ENCODE assay signal across 7 mouse cellular contexts in the genomic region with DNA sequence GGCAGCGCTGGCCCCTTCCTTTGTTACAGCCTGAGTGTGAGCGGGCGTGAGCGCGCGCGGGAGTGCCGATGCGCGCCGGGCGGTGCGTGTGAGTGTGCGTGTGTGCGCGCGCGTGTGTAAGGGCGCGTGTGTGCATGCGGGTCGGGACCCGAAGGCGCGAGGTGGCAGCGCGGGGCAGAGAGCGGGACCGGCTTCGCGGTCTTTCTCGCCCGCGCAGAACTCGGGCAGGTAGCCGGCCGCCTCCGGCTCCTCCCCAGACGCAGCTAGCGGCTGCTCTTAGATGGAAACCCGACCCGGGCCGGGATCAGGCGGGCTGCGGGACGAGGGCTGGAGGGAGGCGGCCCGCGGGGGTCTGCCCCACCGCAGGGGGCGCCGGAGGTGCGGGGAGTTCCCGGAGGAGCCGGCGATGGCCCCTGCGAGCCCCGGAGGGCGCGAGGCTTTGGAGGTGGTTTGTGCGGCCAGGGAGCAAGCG. TPM values are rescaled to one million over a fixed set of nuclear protein-coding genes. Genes with fewer than 3 reads are reported as not detected.
A peak's percentile ranks its signal among the peaks of the same experiment; 100 is the strongest.
DNase-seq lines count a peak whose midpoint lies in the region; ATAC-seq and TF ChIP-seq lines count a peak whose summit lies in the region.

No protein-coding gene starts in this region.

- peak overlapping the region; percentile 59 for H3K4me2 ChIP-seq in forebrain, embryonic 14.5 days (ENCODE audit: low read length)
- peak overlapping the region; percentile 60 for H3K4me2 ChIP-seq in liver, embryonic 14.5 days (ENCODE audit: low read depth)

- H3K27ac ChIP-seq in forebrain, embryonic 14.5 days (ENCODE audit: low read depth, low read length): peak overlapping the region; percentile 100
- no peak overlapping the region for H3K27ac ChIP-seq in liver, embryonic 14.5 days

- peaks cover 38% of the 10 kb centered on the region for H3K4me1 ChIP-seq in forebrain, embryonic 14.5 days (ENCODE audit: control insufficient read depth, insufficient read depth, low read length)
- H3K4me1 ChIP-seq in liver, embryonic 14.5 days (replicated peaks; ENCODE audit: control insufficient read depth in 2 of 2, insufficient read depth in 2 of 2, low read length in 1 of 2): no peaks in the 10 kb centered on the region

- no peak for TF ChIP-seq CTCF in liver, embryonic 14.5 days (IDR thresholded peaks at IDR 0.05; ENCODE audit: low read depth)

- DNase-seq in kidney, postnatal 10 days: peak; percentile 40
- DNase-seq in kidney, postnatal 14 days: no peak
- peak; percentile 52 for DNase-seq in embryo, embryonic 10 days (ENCODE audit: low spot score)
- peak; percentile 61 for DNase-seq in forebrain, embryonic 14.5 days (ENCODE audit: low spot score)
- no peak for DNase-seq in liver, embryonic 14.5 days (ENCODE audit: low read depth in 3 of 3, low spot score in 3 of 3)
- no peak for DNase-seq in layer of hippocampus, adult 8-10 months (ENCODE audit: low spot score in 2 of 2)
- no peak for DNase-seq in spleen, postnatal 36 days (ENCODE audit: low spot score in 2 of 2)

- H3K9ac ChIP-seq in forebrain, embryonic 14.5 days (ENCODE audit: low read length): peak overlapping the region; percentile 99
- H3K9ac ChIP-seq in liver, embryonic 14.5 days (replicated peaks): no peak overlapping the region

- no peaks in the 10 kb centered on the region for H3K9me3 ChIP-seq in forebrain, embryonic 14.5 days (replicated peaks; ENCODE audit: control insufficient read depth, low read length)
- H3K9me3 ChIP-seq in liver, embryonic 14.5 days (ENCODE audit: control insufficient read depth, low read length): no peaks in the 10 kb centered on the region

- under 1% methylated on average over 60 of the region's 62 CpGs for WGBS in forebrain, embryonic 14.5 days
- under 1% methylated on average over 55 of the region's 62 CpGs for WGBS in liver, embryonic 14.5 days (ENCODE audit: insufficient replicate concordance)

- ATAC-seq in forebrain, embryonic 14.5 days: peak; percentile 38
- no peak for ATAC-seq in liver, embryonic 14.5 days (ENCODE audit: insufficient read depth)

- peaks cover 4% of the 10 kb centered on the region; the same call in 1 of the 2 replicates for H3K36me3 ChIP-seq in forebrain, embryonic 14.5 days (ENCODE audit: control insufficient read depth, insufficient read depth, low read length)
- no peaks in the 10 kb centered on the region for H3K36me3 ChIP-seq in liver, embryonic 14.5 days (replicated peaks; ENCODE audit: control insufficient read depth, insufficient read depth, low read depth)

- peak overlapping the region; percentile 91 for H3K4me3 ChIP-seq in forebrain, embryonic 14.5 days (ENCODE audit: low read depth, low read length)
- H3K4me3 ChIP-seq in liver, embryonic 14.5 days (ENCODE audit: insufficient read depth in 1 of 2, low read depth in 2 of 2, low read length in 2 of 2): peak overlapping the region in 1 of 2 experiments; percentile 47; a peak in 2 of 4 replicates

- TF ChIP-seq EP300 in liver, embryonic 14.5 days (IDR thresholded peaks at IDR 0.05; ENCODE audit: low read depth): no peak

- no peaks in the 10 kb centered on the region for H3K27me3 ChIP-seq in forebrain, embryonic 14.5 days (replicated peaks; ENCODE audit: control insufficient read depth, insufficient read depth, low read length)
- H3K27me3 ChIP-seq in liver, embryonic 14.5 days (ENCODE audit: control insufficient read depth, insufficient read depth, low read length): peaks cover 57% of the 10 kb centered on the region

RNA-seq across cellular contexts. Expression of gene Lemd1, which starts 0.6 kb away (rescaled TPM):
- polyA plus RNA-seq in forebrain, embryonic 14.5 days (2014; fragmentation: Nextera tagmentation; extraction: Ambion mirVana): 15.5 and 18.7 TPM in 2 replicates
- not detected in 2 replicates for polyA plus RNA-seq in liver, embryonic 14.5 days (2012; rRNA removed)
- not detected in 2 replicates for polyA plus RNA-seq in liver, embryonic 14.5 days (2014; fragmentation: Nextera tagmentation; extraction: Ambion mirVana)
- 1 to 10 TPM in 2 of 4 experiments, under 1 TPM in 2; 0.30 to 1.3 (median 0.83) TPM for total RNA-seq in layer of hippocampus, adult 8-10 months (2022)

RNA-seq across cellular contexts. Expression of gene AC124108.1, which starts 0.6 kb away (rescaled TPM):
- polyA plus RNA-seq in forebrain, embryonic 14.5 days (2014; fragmentation: Nextera tagmentation; extraction: Ambion mirVana): 2.2 and 2.9 TPM in 2 replicates
- polyA plus RNA-seq in liver, embryonic 14.5 days (2012; rRNA removed): 0.02 TPM in 1 of 2 replicates, not detected in the other
- not detected in 2 replicates for polyA plus RNA-seq in liver, embryonic 14.5 days (2014; fragmentation: Nextera tagmentation; extraction: Ambion mirVana)
- total RNA-seq in layer of hippocampus, adult 8-10 months (2022): under 1 TPM; 0.69 to 0.92 (median 0.77) TPM

RNA-seq across cellular contexts. Expression of gene Gm10188, which starts 38.9 kb away (rescaled TPM):
- not detected in 2 replicates for polyA plus RNA-seq in forebrain, embryonic 14.5 days (2014; fragmentation: Nextera tagmentation; extraction: Ambion mirVana)
- polyA plus RNA-seq in liver, embryonic 14.5 days (2012; rRNA removed): not detected in 2 replicates
- not detected in 2 replicates for polyA plus RNA-seq in liver, embryonic 14.5 days (2014; fragmentation: Nextera tagmentation; extraction: Ambion mirVana)
- total RNA-seq in layer of hippocampus, adult 8-10 months (2022): not detected

RNA-seq across cellular contexts. Expression of gene Cdk18, which starts 51.2 kb away (rescaled TPM):
- 0.31 and 0.69 TPM in 2 replicates for polyA plus RNA-seq in forebrain, embryonic 14.5 days (2014; fragmentation: Nextera tagmentation; extraction: Ambion mirVana)
- polyA plus RNA-seq in liver, embryonic 14.5 days (2012; rRNA removed): 1.4 and 1.7 TPM in 2 replicates
- polyA plus RNA-seq in liver, embryonic 14.5 days (2014; fragmentation: Nextera tagmentation; extraction: Ambion mirVana): 0.67 and 1.2 TPM in 2 replicates
- 10 to 100 TPM; 25.8 to 30.9 (median 27.6) TPM for total RNA-seq in layer of hippocampus, adult 8-10 months (2022)

Comparison
In these comparisons a context has a peak if more than half of its experiments do, and no peak if none do; other contexts are left out.
1. DNase-seq: peak in kidney, postnatal 10 days (single experiment), embryo, embryonic 10 days (single experiment) and forebrain, embryonic 14.5 days (single experiment); none in kidney, postnatal 14 days (single experiment), liver, embryonic 14.5 days (0 of 3), layer of hippocampus, adult 8-10 months (0 of 2) and spleen, postnatal 36 days (0 of 2).
2. RNA of gene Lemd1, which starts 0.6 kb away (polyA plus RNA-seq): 15.5 to 18.7 TPM in forebrain, embryonic 14.5 days; not detected in liver, embryonic 14.5 days; every median in the first group is over 10 times any median in the second.